Mouse (Mus musculus): ENCODE results near the gene Uqcrc1. TPM values are rescaled to one million over a fixed set of nuclear protein-coding genes. Genes with fewer than 3 reads are reported as not detected.

Uqcrc1 gene
- total and polyA plus RNA-seq, 3 experiments, result 427 to 494 TPM; not detected in 1

Other genes with a start within 250 kb of the Uqcrc1 start
- 18.9 and 22.4 TPM in 2 replicates for gene Prkar2a, start 247.3 kb upstream of the Uqcrc1 start, total RNA-seq (2012; rRNA removed)
- 100 to 1,000 TPM in 1 of 2 experiments, 10 to 100 TPM in 1; 87.9 to 230 TPM for gene Prkar2a, start 247.3 kb upstream of the Uqcrc1 start, polyA plus RNA-seq (2012; ENCODE audit: insufficient read depth in 1 of 2, insufficient read length in 2 of 2, low read depth in 1 of 2, low replicate concordance in 2 of 2, missing spikeins in 1 of 2)
- gene Ip6k2, start 152.8 kb upstream of the Uqcrc1 start, total RNA-seq (2012; rRNA removed), result 21.3 and 25.1 TPM in 2 replicates
- 10 to 100 TPM in 1 of 2 experiments, not detected in 1; 33.7 TPM for gene Ip6k2, start 152.8 kb upstream of the Uqcrc1 start, polyA plus RNA-seq (2012; ENCODE audit: insufficient read depth in 1 of 2, insufficient read length in 2 of 2, low read depth in 1 of 2, low replicate concordance in 2 of 2, missing spikeins in 1 of 2)
- gene Nckipsd, start 128.3 kb upstream of the Uqcrc1 start, total RNA-seq (2012; rRNA removed), result 3.9 and 6.6 TPM in 2 replicates
- gene Nckipsd, start 128.3 kb upstream of the Uqcrc1 start, polyA plus RNA-seq (2012; ENCODE audit: insufficient read depth in 1 of 2, insufficient read length in 2 of 2, low read depth in 1 of 2, low replicate concordance in 2 of 2, missing spikeins in 1 of 2), result 10 to 100 TPM in 1 of 2 experiments, not detected in 1; 10.3 TPM
- gene Celsr3, start 110.3 kb upstream of the Uqcrc1 start, total RNA-seq (2012; rRNA removed), result 0.12 TPM in 1 of 2 replicates, not detected in the other
- under 1 TPM in 1 of 2 experiments, not detected in 1; 0.03 TPM for gene Celsr3, start 110.3 kb upstream of the Uqcrc1 start, polyA plus RNA-seq (2012; ENCODE audit: insufficient read depth in 1 of 2, insufficient read length in 2 of 2, low read depth in 1 of 2, low replicate concordance in 2 of 2, missing spikeins in 1 of 2)
- gene Slc26a6, start 83.3 kb upstream of the Uqcrc1 start, total RNA-seq (2012; rRNA removed), result 8.0 and 8.7 TPM in 2 replicates
- gene Slc26a6, start 83.3 kb upstream of the Uqcrc1 start, polyA plus RNA-seq (2012; ENCODE audit: insufficient read depth in 1 of 2, insufficient read length in 2 of 2, low read depth in 1 of 2, low replicate concordance in 2 of 2, missing spikeins in 1 of 2), result 10 to 100 TPM in 1 of 2 experiments, not detected in 1; 13.2 TPM
- not detected in 2 replicates for gene Tmem89, start 22.0 kb upstream of the Uqcrc1 start, total RNA-seq (2012; rRNA removed)
- not detected for gene Tmem89, start 22.0 kb upstream of the Uqcrc1 start, polyA plus RNA-seq (2012; ENCODE audit: insufficient read depth in 1 of 2, insufficient read length in 2 of 2, low read depth in 1 of 2, low replicate concordance in 2 of 2, missing spikeins in 1 of 2)
- 0.78 and 1.2 TPM in 2 replicates for gene Col7a1, start 17.0 kb downstream of the Uqcrc1 start, total RNA-seq (2012; rRNA removed)
- 1 to 10 TPM in 1 of 2 experiments, not detected in 1; 2.6 TPM for gene Col7a1, start 17.0 kb downstream of the Uqcrc1 start, polyA plus RNA-seq (2012; ENCODE audit: insufficient read depth in 1 of 2, insufficient read length in 2 of 2, low read depth in 1 of 2, low replicate concordance in 2 of 2, missing spikeins in 1 of 2)
- 0.12 TPM in 1 of 2 replicates, not detected in the other for gene Ucn2, start 49.4 kb downstream of the Uqcrc1 start, total RNA-seq (2012; rRNA removed)
- gene Ucn2, start 49.4 kb downstream of the Uqcrc1 start, polyA plus RNA-seq (2012; ENCODE audit: insufficient read depth in 1 of 2, insufficient read length in 2 of 2, low read depth in 1 of 2, low replicate concordance in 2 of 2, missing spikeins in 1 of 2), result under 1 TPM in 1 of 2 experiments, not detected in 1; 0.19 TPM
- 3.2 and 5.1 TPM in 2 replicates for gene Pfkfb4, start 55.1 kb downstream of the Uqcrc1 start, total RNA-seq (2012; rRNA removed)
- 1 to 10 TPM in 1 of 2 experiments, not detected in 1; 6.4 TPM for gene Pfkfb4, start 55.1 kb downstream of the Uqcrc1 start, polyA plus RNA-seq (2012; ENCODE audit: insufficient read depth in 1 of 2, insufficient read length in 2 of 2, low read depth in 1 of 2, low replicate concordance in 2 of 2, missing spikeins in 1 of 2)
- gene Shisa5, start 101.9 kb downstream of the Uqcrc1 start, total RNA-seq (2012; rRNA removed), result 38.3 and 41.0 TPM in 2 replicates
- 10 to 100 TPM in 1 of 2 experiments, not detected in 1; 71.7 TPM for gene Shisa5, start 101.9 kb downstream of the Uqcrc1 start, polyA plus RNA-seq (2012; ENCODE audit: insufficient read depth in 1 of 2, insufficient read length in 2 of 2, low read depth in 1 of 2, low replicate concordance in 2 of 2, missing spikeins in 1 of 2)
- 8.9 and 10.0 TPM in 2 replicates for gene Trex1, start 123.1 kb downstream of the Uqcrc1 start, total RNA-seq (2012; rRNA removed)
- gene Trex1, start 123.1 kb downstream of the Uqcrc1 start, polyA plus RNA-seq (2012; ENCODE audit: insufficient read depth in 1 of 2, insufficient read length in 2 of 2, low read depth in 1 of 2, low replicate concordance in 2 of 2, missing spikeins in 1 of 2), result 10 to 100 TPM in 1 of 2 experiments, not detected in 1; 17.0 TPM
- 18.0 and 18.4 TPM in 2 replicates for gene Atrip, start 137.5 kb downstream of the Uqcrc1 start, total RNA-seq (2012; rRNA removed)
- gene Atrip, start 137.5 kb downstream of the Uqcrc1 start, polyA plus RNA-seq (2012; ENCODE audit: insufficient read depth in 1 of 2, insufficient read length in 2 of 2, low read depth in 1 of 2, low replicate concordance in 2 of 2, missing spikeins in 1 of 2), result 10 to 100 TPM in 1 of 2 experiments, not detected in 1; 35.3 TPM
- 26.8 and 28.4 TPM in 2 replicates for gene Ccdc51, start 145.9 kb downstream of the Uqcrc1 start, total RNA-seq (2012; rRNA removed)
- 10 to 100 TPM in 1 of 2 experiments, not detected in 1; 15.1 TPM for gene Ccdc51, start 145.9 kb downstream of the Uqcrc1 start, polyA plus RNA-seq (2012; ENCODE audit: insufficient read depth in 1 of 2, insufficient read length in 2 of 2, low read depth in 1 of 2, low replicate concordance in 2 of 2, missing spikeins in 1 of 2)
- gene Tma7, start 146.0 kb downstream of the Uqcrc1 start, total RNA-seq (2012; rRNA removed), result 346 and 400 TPM in 2 replicates
- gene Tma7, start 146.0 kb downstream of the Uqcrc1 start, polyA plus RNA-seq (2012; ENCODE audit: insufficient read depth in 1 of 2, insufficient read length in 2 of 2, low read depth in 1 of 2, low replicate concordance in 2 of 2, missing spikeins in 1 of 2), result 100 to 1,000 TPM in 1 of 2 experiments, not detected in 1; 366 TPM
- gene Plxnb1, start 158.8 kb downstream of the Uqcrc1 start, total RNA-seq (2012; rRNA removed), result not detected in 2 replicates
- under 1 TPM in 1 of 2 experiments, not detected in 1; 0.07 TPM for gene Plxnb1, start 158.8 kb downstream of the Uqcrc1 start, polyA plus RNA-seq (2012; ENCODE audit: insufficient read depth in 1 of 2, insufficient read length in 2 of 2, low read depth in 1 of 2, low replicate concordance in 2 of 2, missing spikeins in 1 of 2)
- gene Fbxw21, start 225.4 kb downstream of the Uqcrc1 start, total RNA-seq (2012; rRNA removed), result not detected in 2 replicates
- not detected for gene Fbxw21, start 225.4 kb downstream of the Uqcrc1 start, polyA plus RNA-seq (2012; ENCODE audit: insufficient read depth in 1 of 2, insufficient read length in 2 of 2, low read depth in 1 of 2, low replicate concordance in 2 of 2, missing spikeins in 1 of 2)